Mouse (Mus musculus) MEL (cell line): ENCODE data around the gene Selenom. TPM values are rescaled to one million over a fixed set of nuclear protein-coding genes. Genes with fewer than 3 reads are reported as not detected.
A peak's percentile ranks its signal among the peaks of the same experiment; 100 is the strongest.

Source experiments
- DNase-seq: peaks from one replicate; pipeline ENCODE4 v3.0.0; 2011; ENCODE audit warnings: low read depth, low spot score
- H3K27ac ChIP-seq: 2 replicates; pipeline ENCODE4 v1.5.1; 2012; ENCODE audit warnings: low read depth, mild to moderate bottlenecking, control low read depth, low read length, moderate library complexity; ENCODE audit not compliant: control insufficient read depth
- H3K27me3 ChIP-seq, 2 experiments: fragments of 150-350 bp in 1 of 2; sonication (generic) in 1 of 2; 2 replicates each; pipeline ENCODE4 v1.6.1; 2012; ENCODE audit warnings: low read length in 2 of 2, mild to moderate bottlenecking in 2 of 2, improper control_type of control experiment in 1 of 2, moderate library complexity in 1 of 2; ENCODE audit not compliant: insufficient read depth in 2 of 2, control insufficient read depth in 1 of 2
- H3K36me3 ChIP-seq, 2 experiments: 2 replicates each; pipeline ENCODE4 v1.6.1; 2012 to 2014; ENCODE audit warnings: low read length in 2 of 2, improper control_type of control experiment in 1 of 2, inconsistent platforms in 1 of 2, mild to moderate bottlenecking in 1 of 2; ENCODE audit not compliant: insufficient read depth in 2 of 2, control insufficient read depth in 1 of 2
- H3K4me1 ChIP-seq, 2 experiments: fragments of 150-350 bp in 1 of 2; sonication (generic) in 1 of 2; 2 replicates each; pipeline ENCODE4 v1.6.1; 2012; ENCODE audit warnings: low read length in 2 of 2, improper control_type of control experiment in 1 of 2, mild to moderate bottlenecking in 1 of 2; ENCODE audit not compliant: insufficient read depth in 2 of 2, control insufficient read depth in 1 of 2
- H3K4me3 ChIP-seq, 2 experiments: fragments of 150-350 bp in 1 of 2; sonication (generic) in 1 of 2; 2 replicates each; pipeline ENCODE4 v1.5.1; 2012; ENCODE audit warnings: low read depth in 2 of 2, low read length in 2 of 2, mild to moderate bottlenecking in 2 of 2, moderate library complexity in 2 of 2, control low read depth in 1 of 2, improper control_type of control experiment in 1 of 2; ENCODE audit not compliant: control insufficient read depth in 1 of 2, insufficient read depth in 1 of 2
- H3K79me2 ChIP-seq: 2 replicates; pipeline ENCODE4 v1.6.1; 2012; ENCODE audit warnings: mild to moderate bottlenecking, low read length, moderate library complexity; ENCODE audit not compliant: control insufficient read depth, poor library complexity, insufficient read depth
- H3K9ac ChIP-seq: 2 replicates; pipeline ENCODE4 v1.6.1; 2012; ENCODE audit warnings: low read depth, mild to moderate bottlenecking, control low read depth, low read length, moderate library complexity; ENCODE audit not compliant: control insufficient read depth, poor library complexity, severe bottlenecking
- H3K9me3 ChIP-seq: fragments of 150-350 bp; sonication (generic); replicated peaks from 2 replicates; pipeline ENCODE4 v1.6.1; 2012; ENCODE audit warnings: mild to moderate bottlenecking, low read length, improper control_type of control experiment, moderate library complexity; ENCODE audit not compliant: insufficient read depth
- BHLHE40 ChIP-seq: IDR thresholded peaks from 2 replicates; pipeline ENCODE4 v1.6.1; 2012; ENCODE audit warnings: low read depth, mild to moderate bottlenecking, inconsistent platforms, low read length, improper control_type of control experiment, borderline replicate concordance
- CHD1 ChIP-seq: IDR thresholded peaks from 2 replicates; pipeline ENCODE4 v1.6.1; 2012; ENCODE audit warnings: low read depth, mild to moderate bottlenecking, inconsistent platforms, low read length, improper control_type of control experiment
- CTCF ChIP-seq, 3 experiments: IDR thresholded peaks in 2 of 3; conservative IDR thresholded peaks in 1 of 3; 2 replicates each; pipeline ENCODE4 v1.5.1; 2011 to 2012; ENCODE audit warnings: low read length in 3 of 3, low read depth in 2 of 3, mild to moderate bottlenecking in 2 of 3, improper control_type of control experiment in 1 of 3, inconsistent platforms in 1 of 3, mixed read lengths in 1 of 3, moderate library complexity in 1 of 3; ENCODE audit not compliant: control insufficient read depth in 1 of 3, insufficient read depth in 1 of 3, poor library complexity in 1 of 3, severe bottlenecking in 1 of 3
- ELF1 ChIP-seq: IDR thresholded peaks from 2 replicates; pipeline ENCODE4 v1.6.1; 2014; ENCODE audit warnings: low read depth, mild to moderate bottlenecking, inconsistent platforms, low read length, improper control_type of control experiment, moderate library complexity
- EP300 ChIP-seq, 2 experiments: IDR thresholded peaks; 2 replicates each; pipeline ENCODE4 v1.6.1; 2011; ENCODE audit warnings: improper control_type of control experiment in 2 of 2, low read length in 2 of 2, low read depth in 1 of 2, mild to moderate bottlenecking in 1 of 2
- ETS1 ChIP-seq: IDR thresholded peaks from 2 replicates; pipeline ENCODE4 v1.6.1; 2012; ENCODE audit warnings: low read depth, mild to moderate bottlenecking, inconsistent platforms, low read length, improper control_type of control experiment, moderate library complexity
- GATA1 ChIP-seq: IDR thresholded peaks from 2 replicates; pipeline ENCODE4 v1.6.1; 2011; ENCODE audit warnings: low read depth, low read length, improper control_type of control experiment
- HCFC1 ChIP-seq: IDR thresholded peaks from 2 replicates; pipeline ENCODE4 v1.6.1; 2012; ENCODE audit warnings: low read depth, mild to moderate bottlenecking, inconsistent platforms, low read length, improper control_type of control experiment, moderate library complexity
- MXI1 ChIP-seq: IDR thresholded peaks from 2 replicates; pipeline ENCODE4 v1.6.1; 2011; ENCODE audit warnings: mild to moderate bottlenecking, low read depth, low read length, improper control_type of control experiment
- POLR2AphosphoS2 ChIP-seq: IDR thresholded peaks from 2 replicates; pipeline ENCODE4 v1.6.1; 2011; ENCODE audit warnings: low read length, improper control_type of control experiment
- RAD21 ChIP-seq: IDR thresholded peaks from 2 replicates; pipeline ENCODE4 v1.6.1; 2011; ENCODE audit warnings: mild to moderate bottlenecking, low read depth, low read length, improper control_type of control experiment
- RCOR1 ChIP-seq: IDR thresholded peaks from 2 replicates; pipeline ENCODE4 v1.6.1; 2012; ENCODE audit warnings: low read depth, mild to moderate bottlenecking, inconsistent platforms, low read length, improper control_type of control experiment
- SIN3A ChIP-seq: IDR thresholded peaks from 2 replicates; pipeline ENCODE4 v1.6.1; 2012; ENCODE audit warnings: low read length, improper control_type of control experiment, inconsistent platforms
- SMC3 ChIP-seq: IDR thresholded peaks from 2 replicates; pipeline ENCODE4 v1.6.1; 2011; ENCODE audit warnings: low read depth, low read length, improper control_type of control experiment
- TBP ChIP-seq: IDR thresholded peaks from 2 replicates; pipeline ENCODE4 v1.8.0; 2011; ENCODE audit warnings: low read depth, low read length, improper control_type of control experiment
- TCF12 ChIP-seq: IDR thresholded peaks from 2 replicates; pipeline ENCODE4 v1.6.1; 2014; ENCODE audit warnings: low read depth, mild to moderate bottlenecking, inconsistent platforms, low read length, improper control_type of control experiment, moderate library complexity
- ZKSCAN1 ChIP-seq: IDR thresholded peaks from 2 replicates; pipeline ENCODE4 v1.6.1; 2012; ENCODE audit warnings: low read depth, mild to moderate bottlenecking, inconsistent platforms, low read length, improper control_type of control experiment, moderate library complexity
- ZNF384 ChIP-seq: IDR thresholded peaks from 2 replicates; pipeline ENCODE4 v1.6.1; 2012; ENCODE audit warnings: low read depth, mild to moderate bottlenecking, inconsistent platforms, low read length, improper control_type of control experiment
- polyA plus RNA-seq, 2 experiments: library from polyadenylated mRNA; stranded (reverse) in 1 of 2; unstranded in 1 of 2; fragments of >175 nt in 1 of 2; fragments of >200 nt in 1 of 2; gene quantifications; 2 replicates each; pipeline versions ENCODE4 v1.2.1 to v1.2.4; 2012; ENCODE audit warnings: low replicate concordance in 2 of 2, low read depth in 1 of 2; ENCODE audit not compliant: insufficient read length in 2 of 2, insufficient read depth in 1 of 2, missing spikeins in 1 of 2
- total RNA-seq: library from RNA; depleted of rRNA; stranded (reverse); fragments of 300-350 nt; gene quantifications from 2 replicates; pipeline ENCODE4 v1.2.3, GENCODE M21; 2012

The Selenom gene
- total and polyA plus RNA-seq, 3 experiments, result 29.5 to 35.4 TPM; not detected in 1

DNA sequence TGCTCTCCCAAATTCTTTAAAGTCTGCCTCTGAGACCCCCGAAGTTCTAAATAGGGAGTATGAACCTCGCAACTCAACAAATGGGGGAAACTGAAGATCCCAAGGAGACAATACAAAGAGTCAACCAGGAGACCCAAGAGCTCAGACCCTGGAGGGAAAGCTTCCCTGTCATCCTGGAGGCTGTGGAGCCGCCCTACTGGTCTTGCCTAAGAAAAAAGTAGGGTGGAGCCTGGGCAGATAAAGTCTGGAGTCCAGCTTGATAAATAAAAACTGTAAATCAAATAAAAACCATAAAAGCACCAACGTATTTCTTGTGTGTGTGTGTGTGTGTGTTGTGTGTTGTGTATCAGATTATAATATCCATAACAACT, 25.3 kb downstream of the Selenom start:
- peak; percentile 67 for DNase-seq
- H3K79me2 ChIP-seq, result peaks cover 3% of the 10 kb centered on the region; the same call in 1 of the 2 replicates
- no peaks in the 10 kb centered on the region for H3K9me3 ChIP-seq
- no peaks in the 10 kb centered on the region for H3K27me3 ChIP-seq
- H3K27ac ChIP-seq, result no peak overlapping the region
- peak overlapping the region; percentile 72 to 73 for H3K4me3 ChIP-seq
- peak overlapping the region; percentile 57 for H3K9ac ChIP-seq
- peaks cover 4 to 30% of the 10 kb centered on the region in 2 experiments for H3K4me1 ChIP-seq
- peak; percentile 41 for TF ChIP-seq GATA1
- no peak for TF ChIP-seq HCFC1
- TF ChIP-seq CTCF (IDR thresholded peaks at IDR 0.05 in 2 of 3, conservative IDR thresholded peaks at IDR 0.05 in 1 of 3; ENCODE audit: control insufficient read depth in 1 of 3, insufficient read depth in 1 of 3, low read depth in 2 of 3, low read length in 3 of 3, poor library complexity in 1 of 3, severe bottlenecking in 1 of 3), result peak; percentile 3 to 16 (median 14); a peak in 1 of 6 replicates
- TF ChIP-seq MXI1, result no peak; the same call in 1 of the 2 replicates
- peaks cover 0 to 10% of the 10 kb centered on the region in 2 experiments; a peak in 2 of 4 replicates for H3K36me3 ChIP-seq

DNA sequence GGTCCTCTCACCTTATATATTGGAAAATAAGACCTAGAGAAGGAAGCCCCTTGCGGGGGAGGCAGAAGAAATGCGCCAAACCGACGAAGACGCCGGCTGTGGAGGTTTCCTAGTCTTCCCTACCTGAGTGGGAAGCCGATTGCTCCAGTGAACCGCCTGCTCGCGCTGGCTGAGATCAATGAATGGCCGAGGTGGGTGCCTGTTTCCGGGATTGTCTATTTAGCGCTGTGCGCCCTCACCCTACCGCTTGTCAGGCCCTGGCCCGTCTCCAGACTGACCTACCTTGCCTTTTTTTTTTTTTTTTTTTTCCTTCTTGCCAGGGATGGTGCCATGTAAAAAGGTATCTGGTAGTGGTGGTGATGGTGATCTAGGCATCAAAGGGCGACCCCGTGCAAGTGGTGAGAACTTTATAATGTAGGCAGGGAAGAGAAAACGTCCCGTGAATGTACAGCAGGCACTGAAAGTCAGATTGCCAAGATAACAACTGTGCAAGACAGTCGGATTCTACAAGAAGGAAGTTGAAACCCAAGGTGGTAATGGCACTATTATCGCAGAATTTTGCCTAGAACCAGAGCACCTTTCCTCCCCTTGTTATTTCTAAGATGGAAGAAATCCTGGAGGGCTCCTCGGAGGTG, 26.1 kb downstream of the Selenom start, which contains the start of gene Smtn:
Gene Smtn, minus strand, starts transcription at position 162 of the 635 bp plus-strand sequence.
- Histone ChIP-seq H3K4me3 (peak within 1 kb of the TSS; percentile 72 to 73), H3K9me3 (no peaks in the 10 kb centered on the region), H3K9ac (peak within 1 kb of the TSS; percentile 57), H3K27ac (no peak within 1 kb of the TSS), H3K79me2 (peaks cover 3% of the 10 kb centered on the region; the same call in 1 of the 2 replicates), H3K4me1 (peaks cover 4 to 27% of the 10 kb centered on the region in 2 experiments), H3K27me3 (no peaks in the 10 kb centered on the region), H3K36me3 (peaks cover 0 to 10% of the 10 kb centered on the region in 2 experiments; a peak in 2 of 4 replicates)
- peak; percentile 30; the same call in 1 of the 2 replicates for TF ChIP-seq MXI1
- peak; percentile 54 for TF ChIP-seq SIN3A
- TF ChIP-seq CHD1, result 0 out of 2 replicates have a peak, but pooled peaks have one; percentile 59
- no peak for TF ChIP-seq TCF12
- no peak for TF ChIP-seq POLR2AphosphoS2
- no peak for TF ChIP-seq SMC3
- TF ChIP-seq TBP, result no peak
- 0 out of 2 replicates have a peak, but pooled peaks have one; percentile 32 for TF ChIP-seq BHLHE40
- TF ChIP-seq ZNF384, result peak; percentile 79
- TF ChIP-seq EP300 (IDR thresholded peaks at IDR 0.05; ENCODE audit: low read depth in 1 of 2, low read length in 2 of 2), result peak in 1 of 2 experiments; percentile 51; a peak in 1 of 4 replicates
- TF ChIP-seq ZKSCAN1, result no peak
- TF ChIP-seq RAD21, result no peak
- 0 out of 2 replicates have a peak, but pooled peaks have one; percentile 20 for TF ChIP-seq RCOR1
- peak; percentile 50; the same call in 1 of the 2 replicates for TF ChIP-seq ETS1
- peak; percentile 32; the same call in 1 of the 2 replicates for TF ChIP-seq ELF1
- TF ChIP-seq GATA1, result peak; percentile 83
- DNase-seq, result peak; percentile 64
